Mouse (Mus musculus) embryonic fibroblast, embryonic 13.5 days (primary cell): ENCODE measurements around the gene Il4i1. TPM values are rescaled to one million over a fixed set of nuclear protein-coding genes. Genes with fewer than 3 reads are reported as not detected.

Source experiments
- H3K27ac ChIP-seq: 2 replicates; pipeline ENCODE4 v1.5.1; 2012; ENCODE audit warnings: low read length, control low read depth, inconsistent platforms; ENCODE audit not compliant: insufficient read depth
- H3K4me1 ChIP-seq: 2 replicates; pipeline ENCODE4 v1.6.1; 2011; ENCODE audit warnings: low read length; ENCODE audit not compliant: control insufficient read depth, insufficient read depth
- H3K4me3 ChIP-seq: 2 replicates; pipeline ENCODE4 v1.5.1; 2011; ENCODE audit warnings: mild to moderate bottlenecking, control low read depth, low read length; ENCODE audit not compliant: insufficient read depth
- CTCF ChIP-seq: IDR thresholded peaks from 2 replicates; pipeline ENCODE4 v1.5.1; 2011; ENCODE audit warnings: mild to moderate bottlenecking, control low read depth, low read length, moderate library complexity, borderline replicate concordance; ENCODE audit not compliant: insufficient read depth
- POLR2A ChIP-seq: IDR thresholded peaks from 2 replicates; pipeline ENCODE4 v1.6.1; 2011; ENCODE audit warnings: low read depth, mild to moderate bottlenecking, control low read depth, low read length, moderate library complexity
- polyA plus RNA-seq: library from polyadenylated mRNA; stranded (reverse); fragments of >200 nt; gene quantifications from 2 replicates; pipeline ENCODE4 v1.2.4, GENCODE M21; 2011; ENCODE audit warnings: low read depth; ENCODE audit not compliant: missing spikeins, insufficient read length

Il4i1 gene
- polyA plus RNA-seq, 1 experiment: 2.3 TPM

GRCm38 (mm10) chr7:44861429-44861816 lies 45.2 kb downstream of the Il4i1 start:
- Histone ChIP-seq H3K4me1 (0 out of 2 replicates have a peak, but pooled peaks cover 1% of the 10 kb centered on the region), H3K27ac (no peak overlapping the region), H3K4me3 (no peak overlapping the region)
- no peak for TF ChIP-seq CTCF
- TF ChIP-seq POLR2A: no peak

GRCm38 (mm10) chr7:44862434-44862833 lies 46.2 kb downstream of the Il4i1 start:
- no peak overlapping the region for H3K4me3 ChIP-seq
- TF ChIP-seq POLR2A (no peak), CTCF (no peak)
- no peak overlapping the region for H3K27ac ChIP-seq
- 0 out of 2 replicates have a peak, but pooled peaks cover 7% of the 10 kb centered on the region for H3K4me1 ChIP-seq

GRCm38 (mm10) chr7:44863210-44863609 lies 47.0 kb downstream of the Il4i1 start:
- TF ChIP-seq POLR2A (no peak), CTCF (no peak)
- Histone ChIP-seq H3K4me3 (no peak overlapping the region), H3K4me1 (0 out of 2 replicates have a peak, but pooled peaks cover 7% of the 10 kb centered on the region), H3K27ac (no peak overlapping the region)

- Histone ChIP-seq H3K4me1 (0 out of 2 replicates have a peak, but pooled peaks cover 7% of the 10 kb centered on the region), H3K27ac (no peak overlapping the region), H3K4me3 (no peak overlapping the region)
- TF ChIP-seq CTCF (no peak), POLR2A (no peak)
Measured at GRCm38 (mm10) chr7:44863982-44864494, 47.9 kb downstream of the Il4i1 start.

GRCm38 (mm10) chr7:44864595-44865542 lies 48.7 kb downstream of the Il4i1 start:
- TF ChIP-seq POLR2A (0 out of 2 replicates have a peak, but pooled peaks have one; percentile 15), CTCF (no peak)
- Histone ChIP-seq H3K4me1 (0 out of 2 replicates have a peak, but pooled peaks cover 7% of the 10 kb centered on the region), H3K27ac (no peak overlapping the region), H3K4me3 (no peak overlapping the region)

- H3K4me3 ChIP-seq: no peak overlapping the region
- TF ChIP-seq CTCF (no peak), POLR2A (no peak)
- 0 out of 2 replicates have a peak, but pooled peaks cover 7% of the 10 kb centered on the region for H3K4me1 ChIP-seq
- peak overlapping the region; percentile 13; the same call in 1 of the 2 replicates for H3K27ac ChIP-seq
Measured at GRCm38 (mm10) chr7:44866276-44867009, 50.3 kb downstream of the Il4i1 start.

GRCm38 (mm10) chr7:44867010-44867702 lies 51.0 kb downstream of the Il4i1 start:
- Histone ChIP-seq H3K27ac (no peak overlapping the region), H3K4me3 (peak overlapping the region; percentile 47; the same call in 1 of the 2 replicates), H3K4me1 (0 out of 2 replicates have a peak, but pooled peaks cover 7% of the 10 kb centered on the region)
- no peak for TF ChIP-seq POLR2A
- TF ChIP-seq CTCF: no peak

- no peak for TF ChIP-seq POLR2A
- no peak for TF ChIP-seq CTCF
- H3K27ac ChIP-seq: no peak overlapping the region
- peak overlapping the region; percentile 47 for H3K4me3 ChIP-seq
- H3K4me1 ChIP-seq: 0 out of 2 replicates have a peak, but pooled peaks cover 7% of the 10 kb centered on the region
Measured at GRCm38 (mm10) chr7:44867802-44868201, 51.6 kb downstream of the Il4i1 start.

- Histone ChIP-seq H3K4me1 (0 out of 2 replicates have a peak, but pooled peaks cover 7% of the 10 kb centered on the region), H3K27ac (0 out of 2 replicates have a peak overlapping the region, but pooled peaks have one; percentile 7), H3K4me3 (peak overlapping the region; percentile 47)
- TF ChIP-seq POLR2A (no peak), CTCF (no peak)
Measured at GRCm38 (mm10) chr7:44868465-44868864, 52.3 kb downstream of the Il4i1 start.
